Mouse (Mus musculus): Measurements from ENCODE around the gene Dcun1d2. TPM values are rescaled to one million over a fixed set of nuclear protein-coding genes. Genes with fewer than 3 reads are reported as not detected.

The Dcun1d2 gene
- polyA plus RNA-seq, 1 experiment = 19.1 TPM

DNA sequence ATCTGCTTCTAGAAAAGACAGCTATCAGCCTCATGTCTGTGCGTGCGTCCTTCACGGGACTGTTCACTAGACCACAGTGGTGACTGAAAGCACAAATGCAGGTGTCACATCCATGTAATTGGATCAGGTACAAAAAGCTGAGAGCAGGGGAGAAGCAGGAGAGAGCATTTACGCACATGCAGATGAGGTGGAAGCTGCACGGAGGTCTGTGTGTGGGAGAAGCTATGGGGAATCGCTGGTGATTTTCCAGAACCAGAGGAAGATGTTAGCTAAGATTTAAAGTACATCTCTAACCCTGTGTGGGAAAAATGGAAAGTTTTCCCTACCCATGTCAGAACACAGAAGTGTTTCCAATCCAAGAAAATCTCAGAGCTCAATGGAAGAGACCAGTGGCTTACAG is 17.5 kb upstream of the Dcun1d2 start:
- H3K4me1 ChIP-seq (ENCODE audit: control insufficient read depth, insufficient read depth, low read length) = no peaks in the 10 kb centered on the region
- H3K27ac ChIP-seq (ENCODE audit: insufficient read depth, low read length) = no peak overlapping the region
- no peak for TF ChIP-seq CTCF (IDR thresholded peaks at IDR 0.05; ENCODE audit: borderline replicate concordance, insufficient read depth, low read length)
- no peak for TF ChIP-seq POLR2A (IDR thresholded peaks at IDR 0.05; ENCODE audit: low read depth, low read length)
- no peak overlapping the region for H3K4me3 ChIP-seq (ENCODE audit: insufficient read depth, low read length)

DNA sequence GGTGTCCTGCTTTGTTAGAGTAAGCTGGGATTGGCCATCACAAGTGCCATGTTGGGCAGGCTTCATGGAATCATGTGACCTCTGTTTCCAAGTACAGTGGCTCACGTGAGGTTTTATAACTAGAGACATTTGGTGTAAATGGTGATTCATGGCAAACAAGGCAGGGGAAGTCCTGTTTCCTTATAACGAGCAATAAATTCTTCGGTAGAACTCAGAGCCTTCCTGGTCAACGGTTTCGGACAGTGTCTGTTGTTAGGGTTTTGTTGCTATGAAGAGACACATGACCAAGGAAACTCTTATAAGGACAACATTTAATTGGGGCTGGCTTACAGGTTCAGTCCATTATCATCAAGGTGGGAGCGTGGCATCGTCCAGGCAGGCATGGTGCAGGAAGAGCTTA is 13.1 kb upstream of the Dcun1d2 start:
- Histone ChIP-seq H3K27ac (ENCODE audit: insufficient read depth, low read length) (no peak overlapping the region), H3K4me1 (ENCODE audit: control insufficient read depth, insufficient read depth, low read length) (no peaks in the 10 kb centered on the region), H3K4me3 (ENCODE audit: insufficient read depth, low read length) (no peak overlapping the region)
- TF ChIP-seq POLR2A (IDR thresholded peaks at IDR 0.05; ENCODE audit: low read depth, low read length) = no peak
- no peak for TF ChIP-seq CTCF (IDR thresholded peaks at IDR 0.05; ENCODE audit: borderline replicate concordance, insufficient read depth, low read length)

DNA sequence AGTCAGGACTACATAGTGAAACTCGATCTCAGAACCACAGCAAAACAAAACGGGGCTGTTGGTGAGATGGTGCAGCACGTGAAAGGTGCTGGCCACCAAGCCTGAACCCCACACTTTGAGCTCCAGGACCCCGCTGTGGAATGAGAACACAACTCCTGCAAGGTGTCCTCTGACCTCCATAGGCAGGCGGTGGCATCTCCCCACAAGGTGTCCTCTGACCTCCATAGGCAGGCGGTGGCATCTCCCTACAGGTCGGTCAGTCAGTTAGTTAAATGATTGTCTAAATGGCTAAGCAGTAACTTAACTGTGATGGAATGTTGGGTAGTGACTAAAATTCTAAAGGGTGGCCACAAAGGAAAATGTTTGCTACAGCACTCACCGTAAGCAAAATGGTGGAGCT is 11.6 kb upstream of the Dcun1d2 start:
- Histone ChIP-seq H3K27ac (ENCODE audit: insufficient read depth, low read length) (no peak overlapping the region), H3K4me1 (ENCODE audit: control insufficient read depth, insufficient read depth, low read length) (no peaks in the 10 kb centered on the region), H3K4me3 (ENCODE audit: insufficient read depth, low read length) (no peak overlapping the region)
- TF ChIP-seq POLR2A (IDR thresholded peaks at IDR 0.05; ENCODE audit: low read depth, low read length) (no peak), CTCF (IDR thresholded peaks at IDR 0.05; ENCODE audit: borderline replicate concordance, insufficient read depth, low read length) (no peak)

GRCm38 (mm10) chr8:13293677-13294470 is 5.9 kb upstream of the Dcun1d2 start:
- TF ChIP-seq CTCF (IDR thresholded peaks at IDR 0.05; ENCODE audit: borderline replicate concordance, insufficient read depth, low read length) (no peak), POLR2A (IDR thresholded peaks at IDR 0.05; ENCODE audit: low read depth, low read length) (no peak)
- H3K27ac ChIP-seq (ENCODE audit: insufficient read depth, low read length) = no peak overlapping the region
- no peak overlapping the region for H3K4me3 ChIP-seq (ENCODE audit: insufficient read depth, low read length)
- no peaks in the 10 kb centered on the region for H3K4me1 ChIP-seq (ENCODE audit: control insufficient read depth, insufficient read depth, low read length)

DNA sequence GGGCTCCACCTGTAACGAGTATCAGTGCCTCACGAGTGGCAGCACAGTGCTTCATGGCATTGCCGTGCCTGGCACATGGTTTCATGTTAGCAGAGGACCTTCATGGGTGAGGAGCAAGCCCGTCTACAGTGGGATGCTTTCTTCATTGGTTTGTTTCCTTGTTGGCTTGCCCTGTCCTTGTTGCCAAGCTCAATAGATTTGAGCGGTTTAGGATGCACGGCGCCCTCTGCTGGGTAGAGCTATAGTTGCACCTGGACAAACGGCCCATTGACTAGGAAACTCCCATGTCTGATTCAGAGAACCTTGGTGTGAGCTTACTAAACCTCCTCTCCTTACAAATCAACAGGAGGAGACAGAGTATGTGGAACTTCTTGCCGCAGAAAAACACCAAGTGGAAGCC is 4.4 kb upstream of the Dcun1d2 start:
- TF ChIP-seq CTCF (IDR thresholded peaks at IDR 0.05; ENCODE audit: borderline replicate concordance, insufficient read depth, low read length) (peak; percentile 83), POLR2A (IDR thresholded peaks at IDR 0.05; ENCODE audit: low read depth, low read length) (no peak)
- Histone ChIP-seq H3K27ac (ENCODE audit: insufficient read depth, low read length) (no peak overlapping the region), H3K4me3 (ENCODE audit: insufficient read depth, low read length) (no peak overlapping the region), H3K4me1 (ENCODE audit: control insufficient read depth, insufficient read depth, low read length) (no peaks in the 10 kb centered on the region)

DNA sequence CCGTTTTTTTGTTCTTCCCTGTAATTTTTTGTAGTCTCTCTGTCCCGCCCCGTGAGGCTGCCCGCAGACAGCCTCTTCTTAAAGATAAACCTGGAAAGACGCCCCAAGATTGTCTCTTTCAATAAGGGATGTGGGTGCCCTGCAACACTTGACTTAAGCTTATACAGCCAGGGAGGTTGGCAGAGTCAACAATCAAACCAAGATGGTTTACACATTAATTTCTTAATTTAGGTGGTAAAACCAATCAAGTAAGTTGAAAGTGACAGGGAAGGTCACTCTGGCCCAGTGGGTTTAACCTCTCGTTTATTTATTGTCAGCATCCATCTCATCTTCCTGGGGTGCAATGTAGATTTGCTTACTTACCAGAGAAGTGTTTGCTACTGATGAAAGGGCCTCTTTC is 715 bp upstream of the Dcun1d2 start:
- H3K4me3 ChIP-seq (ENCODE audit: insufficient read depth, low read length) = peak overlapping the region; percentile 93
- H3K27ac ChIP-seq (ENCODE audit: insufficient read depth, low read length) = no peak overlapping the region
- TF ChIP-seq POLR2A (IDR thresholded peaks at IDR 0.05; ENCODE audit: low read depth, low read length) = no peak
- no peak for TF ChIP-seq CTCF (IDR thresholded peaks at IDR 0.05; ENCODE audit: borderline replicate concordance, insufficient read depth, low read length)
- H3K4me1 ChIP-seq (ENCODE audit: control insufficient read depth, insufficient read depth, low read length) = no peaks in the 10 kb centered on the region

DNA sequence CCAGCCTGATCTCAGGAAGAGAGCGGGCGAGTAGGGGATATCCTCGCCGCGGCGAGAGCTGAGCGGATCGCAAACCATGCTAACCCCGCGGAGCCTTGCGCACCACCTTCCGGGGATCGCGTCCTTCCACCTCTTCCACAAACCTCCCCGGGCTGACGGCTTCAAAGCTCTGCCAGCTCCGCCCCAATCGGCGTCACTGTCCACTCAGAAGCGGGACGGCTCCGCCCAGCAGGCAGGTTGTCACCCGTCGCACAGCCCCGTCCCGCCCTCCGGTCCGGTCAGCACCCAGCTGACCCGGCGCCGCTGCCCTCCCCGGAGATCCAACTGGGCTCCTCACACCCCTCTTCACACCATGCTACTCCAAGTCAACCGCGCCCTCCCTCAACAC is 633 bp downstream of the Dcun1d2 start:
- H3K4me1 ChIP-seq (ENCODE audit: control insufficient read depth, insufficient read depth, low read length) = no peaks in the 10 kb centered on the region
- TF ChIP-seq CTCF (IDR thresholded peaks at IDR 0.05; ENCODE audit: borderline replicate concordance, insufficient read depth, low read length) (no peak), POLR2A (IDR thresholded peaks at IDR 0.05; ENCODE audit: low read depth, low read length) (peak; percentile 65; the same call in 1 of the 2 replicates)
- peak overlapping the region; percentile 93 for H3K4me3 ChIP-seq (ENCODE audit: insufficient read depth, low read length)
- H3K27ac ChIP-seq (ENCODE audit: insufficient read depth, low read length) = peak overlapping the region; percentile 68

- no peaks in the 10 kb centered on the region for H3K4me1 ChIP-seq (ENCODE audit: control insufficient read depth, insufficient read depth, low read length)
- H3K4me3 ChIP-seq (ENCODE audit: insufficient read depth, low read length) = no peak overlapping the region
- no peak for TF ChIP-seq CTCF (IDR thresholded peaks at IDR 0.05; ENCODE audit: borderline replicate concordance, insufficient read depth, low read length)
- TF ChIP-seq POLR2A (IDR thresholded peaks at IDR 0.05; ENCODE audit: low read depth, low read length) = no peak
These were observed 4.7 kb downstream of the Dcun1d2 start for GRCm38 (mm10) chr8:13283200-13283599.

DNA sequence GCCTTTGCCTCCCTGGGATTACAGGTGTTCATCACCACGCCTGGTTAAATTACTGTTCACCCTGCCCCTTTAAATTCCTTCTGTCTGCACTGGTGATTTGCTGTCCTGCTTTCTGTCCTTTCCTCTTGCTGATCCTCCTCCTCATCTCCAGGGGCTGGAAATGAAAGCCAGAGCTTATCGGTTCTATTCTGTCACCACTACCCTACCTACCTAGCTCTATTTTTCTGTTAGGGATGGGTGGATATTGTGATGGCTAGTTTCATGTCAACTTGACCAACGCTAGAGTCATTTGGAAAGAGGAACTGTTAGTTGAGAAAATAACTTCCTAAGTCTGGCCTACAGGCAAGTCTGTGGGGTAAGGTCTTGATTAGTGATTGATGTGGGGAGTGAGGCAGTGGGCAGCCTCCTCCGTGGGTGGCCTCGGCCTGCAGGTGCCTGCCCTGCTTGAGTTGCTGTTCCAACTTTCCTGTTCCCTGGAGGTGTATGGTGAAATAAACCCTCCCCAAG is 10.9 kb downstream of the Dcun1d2 start:
- no peak overlapping the region for H3K27ac ChIP-seq (ENCODE audit: insufficient read depth, low read length)
- TF ChIP-seq CTCF (IDR thresholded peaks at IDR 0.05; ENCODE audit: borderline replicate concordance, insufficient read depth, low read length) (no peak), POLR2A (IDR thresholded peaks at IDR 0.05; ENCODE audit: low read depth, low read length) (no peak)
- H3K4me1 ChIP-seq (ENCODE audit: control insufficient read depth, insufficient read depth, low read length) = no peaks in the 10 kb centered on the region
- H3K4me3 ChIP-seq (ENCODE audit: insufficient read depth, low read length) = no peak overlapping the region

More at GRCm38 (mm10) chr8:13283200-13283599, 4.7 kb downstream of the Dcun1d2 start:
- no peak overlapping the region for H3K27ac ChIP-seq (ENCODE audit: insufficient read depth, low read length)

DNA sequence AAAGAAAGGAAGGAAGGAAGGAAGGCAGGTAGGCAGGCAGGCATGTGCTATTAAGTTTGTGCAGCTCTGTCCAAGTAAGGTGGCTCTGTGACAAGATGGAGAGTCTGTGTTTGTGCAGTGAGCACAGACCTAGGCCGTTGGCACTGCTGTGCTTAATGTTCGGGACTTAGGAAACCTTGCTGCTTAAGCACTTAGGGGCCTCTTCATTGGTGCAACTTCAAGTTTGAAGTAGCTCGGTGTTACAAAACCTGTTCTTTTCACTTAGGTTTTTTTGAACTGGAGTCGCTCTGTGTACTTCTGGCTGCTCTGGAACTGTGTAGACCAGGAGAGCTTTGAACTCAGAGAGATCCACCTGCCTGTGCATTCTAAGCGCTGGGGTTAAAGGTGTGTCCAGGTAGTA is 15.1 kb downstream of the Dcun1d2 start:
- TF ChIP-seq POLR2A (IDR thresholded peaks at IDR 0.05; ENCODE audit: low read depth, low read length) (no peak), CTCF (IDR thresholded peaks at IDR 0.05; ENCODE audit: borderline replicate concordance, insufficient read depth, low read length) (no peak)
- H3K27ac ChIP-seq (ENCODE audit: insufficient read depth, low read length) = no peak overlapping the region
- H3K4me3 ChIP-seq (ENCODE audit: insufficient read depth, low read length) = no peak overlapping the region
- no peaks in the 10 kb centered on the region for H3K4me1 ChIP-seq (ENCODE audit: control insufficient read depth, insufficient read depth, low read length)

Data from embryonic fibroblast, embryonic 13.5 days (primary cell).